Mouse (Mus musculus) lung, postnatal 10 days (tissue): Measurements from ENCODE around the gene Car9.
"Not testable (repeated sequence)": the region's sequence is repeated elsewhere in the genome, so short reads cannot be mapped to it uniquely, and the experiment has no call there.

Experiments
- DNase-seq: peaks from one replicate; pipeline ENCODE4 v3.0.0; 2021

The Car9 gene

DNA sequence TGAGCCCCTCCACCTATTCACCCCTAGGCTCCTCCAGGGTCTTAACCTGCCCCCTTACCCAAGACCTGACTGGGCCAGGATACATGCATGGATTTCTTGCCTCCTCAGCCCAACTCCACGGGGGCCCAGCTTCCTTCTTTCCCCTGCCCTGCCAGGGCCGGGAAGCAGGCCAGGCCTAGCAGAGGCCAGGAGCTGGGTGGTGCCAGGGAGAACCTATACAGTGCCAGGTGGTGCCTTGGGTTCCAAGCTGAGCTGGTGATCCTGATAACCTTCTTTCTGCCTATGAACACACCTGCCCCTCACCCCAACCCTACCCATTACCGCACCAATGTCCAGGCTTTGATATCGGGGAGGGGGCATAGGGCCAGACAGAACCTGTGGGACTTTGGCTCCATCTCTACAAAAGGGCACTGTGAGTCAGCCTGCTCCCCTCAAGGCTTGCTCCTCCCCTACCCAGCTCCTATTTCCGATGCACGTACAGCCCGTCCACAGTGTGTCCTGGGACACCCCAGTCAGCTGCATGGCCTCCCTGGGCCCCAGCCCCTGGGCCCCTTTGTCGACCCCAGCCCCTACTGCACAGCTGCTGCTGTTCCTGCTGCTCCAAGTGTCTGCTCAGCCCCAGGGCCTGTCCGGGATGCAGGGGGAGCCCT lies at the start of gene Car9:
Car9 (plus strand) TSS at position 431 of the 650 bp plus-strand sequence.
- no peak for DNase-seq

DNA sequence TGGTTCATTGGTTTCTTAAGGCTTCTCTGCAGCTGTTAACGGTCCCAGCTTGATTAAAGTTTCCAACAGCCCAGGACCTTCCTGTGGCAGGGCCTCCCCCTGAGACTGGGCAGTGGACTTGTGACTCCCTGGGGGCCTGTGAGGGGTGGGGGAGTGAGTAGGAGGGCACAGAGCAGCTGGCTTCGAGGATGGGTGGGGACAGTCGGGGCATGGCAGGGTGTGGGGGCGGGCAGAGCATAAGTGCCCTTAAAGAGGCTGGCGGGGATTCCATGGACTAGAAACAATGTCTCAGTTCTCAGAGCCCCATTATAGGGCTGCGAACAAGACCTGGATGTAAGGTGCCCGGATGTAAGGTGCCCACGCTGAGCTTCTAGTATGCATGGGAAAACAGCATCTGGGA lies 49.6 kb upstream of the Car9 start:
- no peak for DNase-seq

DNA sequence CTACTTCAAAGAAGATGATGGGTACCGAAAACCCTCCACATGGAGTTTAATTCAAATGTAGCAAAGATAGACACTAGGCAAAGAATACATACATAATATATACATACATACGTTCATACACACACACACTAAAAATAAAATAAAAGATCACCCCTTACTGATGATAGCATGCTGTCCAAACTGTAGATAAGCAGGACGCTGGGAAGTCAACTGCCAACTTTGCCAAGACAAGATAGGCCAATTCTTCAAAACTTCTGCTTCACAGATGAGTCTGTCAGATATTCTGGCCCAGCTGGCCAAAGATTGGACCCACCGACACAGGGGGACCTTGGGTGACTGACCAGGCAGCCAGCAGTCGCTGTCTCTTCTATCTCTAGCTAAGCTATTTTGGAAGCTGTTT lies 43.7 kb upstream of the Car9 start:
- no peak for DNase-seq

DNA sequence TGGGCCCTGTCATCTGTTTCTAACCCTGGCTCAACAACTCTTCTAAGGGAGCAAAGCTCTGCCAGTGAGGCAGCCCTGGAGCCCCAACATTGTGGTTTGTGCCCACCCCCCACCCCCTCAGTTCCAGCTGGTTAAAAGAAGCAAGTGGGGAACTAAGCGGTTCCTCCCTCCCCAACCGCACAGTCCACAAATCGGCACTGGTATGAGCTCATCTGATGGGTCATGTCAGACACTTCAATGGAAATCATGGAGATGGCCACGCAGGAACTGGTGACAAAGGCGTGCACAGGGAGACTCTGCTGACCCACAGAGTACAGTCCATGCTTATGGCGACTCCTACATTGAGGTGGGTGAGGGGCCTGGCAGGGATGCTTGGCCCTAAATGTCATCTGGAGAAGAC lies 40.8 kb upstream of the Car9 start:
- no peak for DNase-seq

DNA sequence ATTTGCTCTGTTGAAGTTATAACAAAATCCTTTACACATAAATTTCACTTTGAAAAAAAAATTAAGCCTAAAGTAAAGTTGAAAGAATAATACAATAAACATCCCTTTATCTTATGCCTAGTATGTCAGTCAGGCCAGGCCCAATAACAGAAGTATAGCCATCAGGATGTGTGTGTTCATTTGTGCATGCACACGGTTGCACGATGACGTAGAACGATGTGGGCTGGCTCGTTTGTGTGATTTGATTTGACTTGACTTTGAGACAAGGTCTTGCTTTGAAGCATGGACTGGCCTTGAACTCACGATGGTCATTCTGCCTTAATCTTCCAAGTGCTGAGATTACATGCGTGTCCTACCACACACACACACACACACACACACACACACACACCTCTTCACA lies 39.9 kb upstream of the Car9 start:
- no peak for DNase-seq

DNA sequence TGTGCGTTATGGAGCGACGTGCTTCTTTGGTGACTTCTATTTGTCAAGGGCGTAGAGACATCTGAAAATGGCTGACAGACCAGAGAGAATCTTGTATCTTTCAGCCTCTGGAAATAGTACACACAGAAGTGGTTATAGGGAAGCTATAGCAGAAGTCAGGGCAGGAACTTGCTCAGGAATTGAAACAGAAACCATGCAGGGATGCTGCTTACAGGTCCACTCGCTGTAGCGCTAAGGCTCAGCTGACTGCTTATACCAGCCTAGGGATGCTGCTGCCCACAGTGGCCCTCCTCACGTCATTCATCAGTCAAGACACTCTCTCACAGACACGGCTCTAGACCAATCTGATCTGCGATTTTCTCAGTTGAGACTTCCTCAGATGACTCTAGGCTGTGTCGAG lies 36.5 kb upstream of the Car9 start:
- DNase-seq: no peak

DNA sequence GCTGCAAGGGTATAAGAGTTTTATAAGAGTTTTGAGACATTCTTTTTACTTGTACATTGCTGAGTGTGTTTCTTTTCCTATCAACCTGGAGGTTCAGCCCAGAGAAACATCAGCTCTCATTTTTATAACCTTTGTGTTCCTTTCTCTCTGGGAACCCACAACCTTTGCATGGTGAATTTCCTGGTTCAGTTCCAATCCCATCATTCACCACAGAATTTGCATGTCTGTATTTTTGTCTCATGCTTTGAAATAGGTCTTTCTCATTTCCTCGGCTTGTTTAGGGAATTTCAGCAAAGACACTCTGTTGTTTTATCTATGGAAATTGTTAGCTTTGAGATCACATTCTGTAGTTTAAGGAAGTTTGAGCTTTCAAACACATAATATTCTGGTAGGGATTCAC lies 33.1 kb upstream of the Car9 start:
- DNase-seq: no peak

DNA sequence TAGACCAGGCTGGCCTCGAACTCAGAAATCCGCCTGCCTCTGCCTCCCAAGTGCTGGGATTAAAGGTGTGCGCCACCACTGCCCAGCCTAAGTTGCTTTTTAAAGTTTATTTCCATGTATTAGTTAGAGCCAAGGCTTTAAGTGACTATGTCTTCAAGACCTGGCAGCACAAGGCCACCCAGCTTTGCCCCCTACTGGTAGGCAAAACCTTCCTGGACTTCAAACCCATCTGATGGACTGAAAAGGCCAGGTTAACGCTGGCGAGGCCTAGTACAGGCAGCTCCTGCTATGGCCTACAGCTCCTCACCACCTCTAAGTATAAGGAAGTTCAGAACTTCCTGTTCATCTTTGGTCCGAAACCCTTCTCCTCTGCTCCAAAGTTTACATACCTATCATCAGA lies 30.2 kb upstream of the Car9 start:
- DNase-seq: no peak

DNA sequence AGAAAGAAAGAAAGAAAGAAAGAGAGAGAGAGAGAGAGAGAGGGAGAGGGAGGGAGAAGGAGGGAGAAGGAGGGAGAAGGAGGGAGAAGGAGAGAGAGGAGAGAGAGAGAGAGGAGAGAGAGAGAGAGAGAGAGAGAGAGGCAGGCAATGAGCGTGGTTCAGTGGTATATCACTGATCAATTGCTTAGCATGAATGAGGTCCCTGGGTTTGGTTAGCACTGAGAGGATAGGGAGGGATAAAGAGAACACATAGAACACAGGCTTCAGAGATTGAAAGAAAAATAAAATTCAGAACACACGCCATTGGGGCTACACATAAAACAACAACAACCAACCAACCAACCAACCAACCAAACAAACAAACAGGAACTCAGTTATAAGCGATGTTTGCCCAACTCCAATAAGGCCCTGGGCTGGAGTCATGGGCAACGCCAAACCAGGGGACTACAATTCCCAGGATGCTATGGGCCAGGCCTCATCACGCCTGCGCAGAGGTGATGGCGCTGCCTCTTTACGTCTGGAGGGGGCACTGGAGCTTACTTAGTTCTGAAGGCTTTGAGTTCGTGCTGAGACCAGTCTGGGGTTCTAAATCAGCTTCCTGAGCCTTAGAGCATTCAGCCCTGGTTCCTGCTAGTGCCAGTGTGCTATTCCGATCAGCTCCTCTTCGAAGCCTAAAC lies 28.8 kb upstream of the Car9 start:
- peak; percentile 94 for DNase-seq

DNA sequence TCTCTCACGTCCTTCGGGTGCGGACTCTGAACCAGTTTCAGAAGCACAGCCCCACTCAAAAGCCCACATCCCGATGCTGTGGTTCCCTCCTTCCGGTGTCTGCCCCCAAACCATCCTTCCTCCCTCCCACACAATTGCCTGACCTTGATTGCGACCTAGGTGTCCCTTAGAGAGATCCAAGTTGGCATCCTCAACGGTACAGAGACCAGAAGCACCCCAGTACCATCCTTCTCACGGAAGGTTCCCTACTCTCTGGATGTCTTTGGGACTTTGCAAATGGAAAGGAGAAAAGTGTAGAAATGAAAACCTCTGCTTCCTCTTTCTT lies 28.3 kb upstream of the Car9 start:
- no peak for DNase-seq

DNA sequence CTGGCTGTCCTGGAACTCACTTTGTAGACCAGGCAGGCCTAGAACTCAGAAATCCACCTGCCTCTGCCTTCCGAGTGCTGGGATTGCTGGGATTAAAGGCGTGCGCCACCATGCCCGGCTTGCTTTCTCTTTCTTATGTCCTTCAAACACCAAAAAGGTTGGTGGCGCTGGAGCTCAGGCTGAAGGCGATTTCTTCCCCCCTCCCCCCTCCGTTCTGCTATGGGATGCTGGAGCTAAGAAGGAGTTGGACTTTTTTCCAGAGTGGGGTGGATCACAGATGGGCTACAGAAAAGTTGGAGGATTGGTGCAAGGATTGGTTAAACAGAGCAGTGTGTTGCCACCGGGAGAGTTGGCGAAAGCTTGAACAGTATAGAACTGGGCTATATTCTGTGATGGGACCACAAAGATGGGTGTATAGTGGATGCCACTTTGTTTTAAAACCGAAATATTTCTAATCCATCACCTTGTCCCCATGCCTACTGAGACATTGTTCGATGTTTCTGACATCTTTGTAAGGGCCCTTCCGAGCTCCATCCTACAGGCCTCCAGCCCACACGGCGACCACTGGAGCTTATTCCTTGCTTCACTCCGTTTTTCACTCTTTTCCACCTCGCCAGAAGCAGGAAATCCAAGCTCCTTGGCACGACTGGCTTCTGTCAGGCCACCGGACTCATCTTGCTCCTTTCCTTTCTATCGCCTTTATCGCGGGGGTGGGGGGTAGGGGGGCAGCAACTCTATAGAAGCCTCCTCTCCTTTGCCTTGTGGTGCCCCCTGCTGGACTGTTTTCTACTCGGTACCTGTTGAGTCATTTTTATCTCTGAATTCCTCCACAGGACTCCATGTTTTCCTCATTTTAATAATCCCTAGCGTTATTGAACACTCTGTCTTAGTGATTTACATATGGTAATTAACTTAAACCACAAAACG lies 27.6 kb upstream of the Car9 start:
- DNase-seq: peak; percentile 89

DNA sequence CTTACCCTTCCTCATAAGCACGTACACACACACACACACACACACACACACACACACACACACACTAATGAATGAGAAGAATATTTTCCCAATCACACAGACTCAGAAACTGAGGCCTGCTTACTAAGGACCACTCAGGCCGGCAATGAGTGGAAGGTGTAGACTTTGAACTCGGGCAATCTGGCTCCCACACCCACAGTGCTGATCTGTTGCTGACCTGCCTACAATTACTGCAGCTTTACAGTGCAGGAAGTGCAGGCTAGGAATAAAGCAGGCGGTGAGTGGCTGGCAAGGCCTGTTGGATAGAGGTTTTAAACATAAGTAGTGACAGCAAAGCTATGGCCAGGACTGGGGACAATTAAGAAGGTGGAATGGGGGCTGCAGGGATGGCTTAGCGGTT lies 25.8 kb upstream of the Car9 start:
- DNase-seq: no peak

DNA sequence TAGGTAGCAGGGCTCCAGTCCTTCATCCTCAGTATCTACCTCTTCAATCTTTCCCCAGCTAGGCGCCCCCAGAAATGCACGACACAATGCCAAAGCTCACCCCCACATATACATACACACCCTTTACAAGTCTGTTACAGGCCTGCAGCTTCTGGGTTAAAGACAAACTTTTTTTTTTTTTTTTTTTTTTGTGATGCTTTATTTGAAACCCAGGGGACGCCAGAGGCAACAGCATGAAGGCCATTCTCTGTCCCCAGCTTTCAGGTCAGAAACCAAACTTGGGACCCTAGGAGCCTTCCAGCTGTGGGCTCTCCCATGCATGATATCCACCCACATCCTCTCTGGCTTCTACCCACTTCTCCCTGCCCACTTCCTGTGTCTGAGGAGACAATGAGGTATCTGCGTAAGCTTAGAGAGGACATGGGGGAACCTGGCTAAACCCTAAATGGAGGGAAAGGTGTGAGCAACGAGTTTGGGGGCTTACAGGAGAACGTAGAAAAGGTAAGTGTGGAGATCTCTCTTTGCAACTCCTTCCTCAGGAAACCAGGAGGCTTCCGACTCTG lies 24.8 kb upstream of the Car9 start:
- no peak for DNase-seq

DNA sequence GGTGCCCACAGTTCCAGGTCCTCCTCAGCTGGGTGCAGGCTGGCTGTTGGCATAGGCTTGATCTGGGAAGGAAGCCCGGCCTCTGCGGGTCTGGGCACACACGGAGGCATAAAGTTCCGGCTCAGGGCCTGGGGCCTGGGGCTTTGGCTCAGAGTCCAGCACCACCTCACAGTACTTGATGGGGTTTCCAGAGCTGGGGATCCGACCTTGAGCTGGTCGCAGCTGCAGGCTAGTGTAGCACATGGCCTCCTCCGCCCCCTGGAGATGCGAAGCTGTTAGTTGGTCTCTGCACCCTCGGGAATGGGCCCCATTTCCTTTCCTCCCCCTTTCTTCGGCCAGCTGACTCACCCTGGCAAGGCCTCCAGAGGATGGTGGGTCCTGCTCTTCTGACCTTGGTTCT lies 24.2 kb upstream of the Car9 start:
- DNase-seq: no peak

DNA sequence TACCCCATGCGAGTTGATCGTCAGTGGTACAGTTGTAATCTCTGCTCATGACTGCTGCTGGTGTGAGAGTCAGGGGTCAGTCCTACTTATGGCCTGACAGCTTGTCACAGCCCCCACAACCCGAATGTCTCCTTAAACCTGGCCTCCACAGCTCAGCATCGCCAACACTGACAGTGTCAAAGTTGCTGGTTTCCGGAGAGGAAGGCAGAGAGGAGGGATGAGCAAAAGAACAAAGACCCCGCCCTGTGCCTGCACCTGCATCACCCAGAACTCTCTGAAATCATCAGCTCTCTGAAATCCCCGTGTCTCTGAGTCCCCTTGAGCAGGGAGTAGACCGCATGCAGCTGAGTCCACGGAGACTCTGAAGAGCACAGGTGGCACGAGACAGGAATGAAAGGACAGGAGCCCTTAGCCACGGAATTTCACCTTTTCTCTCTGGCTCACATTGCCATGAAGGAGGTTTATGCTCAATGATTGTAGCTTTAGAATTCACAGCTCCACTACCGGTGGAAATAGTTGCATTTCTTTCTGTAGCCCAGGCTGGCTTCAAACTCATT lies 23.2 kb upstream of the Car9 start, which contains the start of gene Sit1:
Sit1 (minus strand) TSS at position 200 of the 557 bp plus-strand sequence.
- no peak for DNase-seq

DNA sequence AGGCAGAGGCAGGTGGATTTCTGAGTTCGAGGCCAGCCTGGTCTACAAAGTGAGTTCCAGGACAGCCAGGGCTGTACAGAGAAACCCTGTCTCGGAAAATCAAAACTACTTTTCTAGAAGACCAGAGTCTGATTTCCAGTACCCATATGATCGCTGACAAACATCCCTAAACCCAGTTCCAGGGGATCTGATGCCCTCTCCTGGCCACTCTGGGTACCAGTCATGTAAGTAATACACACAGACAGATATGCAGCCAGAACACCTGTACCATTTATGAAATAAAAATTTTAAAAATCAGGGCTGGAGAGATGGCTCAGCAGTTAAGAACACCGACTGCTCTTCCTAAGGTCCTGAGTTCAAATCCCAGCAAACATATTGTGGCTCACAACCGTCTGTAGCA lies 21.1 kb upstream of the Car9 start:
- DNase-seq: not testable (repeated sequence)

DNA sequence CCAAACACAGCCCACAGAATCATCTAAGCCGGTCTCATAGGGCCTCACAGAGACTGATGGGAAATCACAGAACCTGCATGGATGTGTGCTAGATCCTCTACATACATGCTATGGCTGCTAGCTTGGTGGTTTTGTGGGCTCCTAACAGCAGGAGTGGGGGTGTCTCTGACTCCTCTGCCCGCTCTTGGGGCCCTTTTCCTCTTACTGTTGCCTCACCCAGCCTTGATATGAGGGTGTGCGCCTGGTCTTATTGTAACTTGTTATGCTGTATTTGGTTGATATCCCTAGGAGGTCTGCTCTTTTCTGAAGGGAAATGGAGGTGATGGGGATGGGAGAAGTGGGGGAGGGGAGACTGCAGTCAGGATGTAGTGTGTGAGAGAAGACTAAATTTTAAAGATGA lies 17.2 kb upstream of the Car9 start:
- no peak for DNase-seq

DNA sequence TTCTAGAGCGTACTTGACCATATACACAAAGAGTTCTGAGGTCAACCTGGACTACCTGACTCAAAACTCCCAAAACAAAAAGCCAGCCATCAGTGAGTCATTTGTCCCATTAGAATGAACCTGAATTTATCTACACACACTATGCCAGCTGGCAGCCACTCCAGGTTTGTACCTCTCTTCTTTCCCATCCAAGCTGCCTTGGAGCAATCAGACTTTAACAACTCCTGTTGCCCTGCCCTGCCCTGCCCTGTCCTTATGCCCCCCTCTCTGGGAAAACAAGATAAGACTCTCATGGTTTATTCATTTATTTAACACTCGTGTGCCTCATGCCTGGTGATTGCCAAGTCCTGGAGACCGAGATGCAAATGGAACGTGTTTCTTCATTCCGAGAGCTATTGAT lies 16.0 kb upstream of the Car9 start:
- peak; percentile 63 for DNase-seq

DNA sequence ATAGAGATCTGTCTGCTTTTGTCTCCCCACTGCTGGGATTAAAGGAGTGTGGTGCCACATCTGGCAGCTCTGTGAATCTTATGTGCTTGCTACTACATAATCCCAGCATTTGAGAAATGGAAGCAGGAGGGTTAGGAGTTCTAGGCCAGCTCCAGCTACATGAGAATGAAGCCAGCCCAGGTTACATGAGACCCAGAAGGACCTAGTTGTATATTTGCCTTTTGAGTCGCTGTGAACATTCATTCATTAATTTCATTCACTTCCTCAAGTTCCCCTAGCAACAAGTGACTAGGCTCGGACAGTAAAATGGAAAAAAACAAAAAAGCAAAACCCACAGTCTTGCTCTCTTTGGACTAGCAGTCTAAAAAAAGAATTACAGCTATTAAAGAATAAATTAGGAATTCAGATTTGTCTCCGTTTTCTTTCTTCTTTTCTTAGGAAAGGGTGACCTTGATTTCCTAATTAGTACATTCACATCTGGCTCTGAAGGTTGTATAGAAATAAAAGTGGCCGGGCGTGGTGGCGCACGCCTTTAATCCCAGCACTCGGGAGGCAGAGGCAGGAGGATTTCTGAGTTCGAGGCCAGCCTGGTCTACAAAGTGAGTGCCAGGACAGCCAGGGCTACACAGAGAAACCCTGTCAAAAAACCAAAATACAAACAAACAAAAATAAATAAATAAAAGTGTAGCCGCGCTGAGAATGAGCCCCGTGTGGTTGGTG lies 14.5 kb upstream of the Car9 start:
- no peak for DNase-seq

DNA sequence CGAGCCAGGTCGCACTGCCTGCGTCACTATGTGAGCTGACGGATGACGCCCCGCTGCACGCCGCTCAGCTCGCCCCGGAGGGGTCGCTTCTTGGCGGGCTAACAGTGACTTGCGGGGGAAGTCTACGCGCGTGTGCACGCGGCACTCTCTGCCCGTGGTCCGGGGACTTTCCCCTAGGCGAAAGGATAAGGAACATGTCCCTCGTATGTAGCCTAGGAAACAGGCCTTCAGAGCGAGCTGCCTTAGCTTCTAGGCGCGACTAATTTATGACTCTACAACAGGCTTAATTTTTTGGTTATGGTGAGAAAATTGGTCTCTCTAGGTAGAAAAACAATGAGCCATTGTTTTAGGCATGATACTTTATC lies 14.0 kb upstream of the Car9 start, which contains the start of gene Ccdc107:
Ccdc107 (plus strand) TSS at position 80 of the 365 bp plus-strand sequence.
- DNase-seq: peak; percentile 93

DNA sequence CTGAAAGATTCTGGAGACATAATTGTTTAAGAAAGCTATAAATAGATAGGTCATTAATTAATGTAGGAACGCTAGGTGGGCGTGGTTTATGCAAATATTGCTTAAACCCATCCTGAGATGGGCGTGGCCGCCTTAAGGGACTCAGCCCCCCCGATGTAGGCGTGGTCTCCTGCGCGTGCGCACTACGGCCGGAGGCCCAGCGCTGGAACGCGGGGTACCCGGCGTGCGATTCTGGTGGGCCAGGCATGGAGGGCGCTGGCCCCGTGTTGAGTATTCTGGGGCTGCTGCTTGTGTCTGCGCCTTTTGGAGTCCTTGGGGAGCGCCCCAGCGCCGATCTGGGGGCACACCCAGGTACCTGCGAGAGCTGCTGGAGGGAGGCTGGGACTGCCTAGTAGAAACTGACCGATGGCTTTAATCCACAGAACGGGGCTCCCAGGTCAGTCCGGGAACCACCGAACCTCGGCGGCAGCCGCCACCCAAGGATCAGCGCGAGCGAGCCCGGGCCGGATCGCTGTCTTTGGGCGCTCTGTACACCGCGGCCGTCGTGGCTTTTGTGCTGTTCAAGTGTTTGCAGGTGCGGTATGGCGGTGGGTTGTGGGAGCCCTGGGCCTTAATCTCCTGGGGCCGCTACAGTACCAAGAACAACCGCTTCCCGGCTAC lies 13.4 kb upstream of the Car9 start:
- DNase-seq: peak; percentile 97

DNA sequence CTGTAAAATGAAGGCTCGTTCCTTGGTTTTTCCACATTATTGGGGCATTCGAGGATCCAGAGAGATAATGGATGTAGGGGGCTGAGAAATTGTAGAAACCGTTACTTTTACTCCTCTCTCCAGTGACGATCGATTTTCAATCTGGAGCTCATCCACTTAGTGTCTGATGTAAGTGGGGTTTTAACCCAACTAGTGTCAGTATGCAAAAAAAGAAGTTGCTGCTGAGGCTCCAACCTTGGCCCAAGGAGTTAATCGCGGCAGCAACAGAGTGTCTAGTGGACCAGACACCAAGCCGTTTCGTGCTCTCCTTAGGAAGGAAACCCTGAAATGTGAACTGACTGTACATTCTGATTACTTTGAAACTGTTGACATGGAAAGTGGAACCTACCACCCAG lies 12.9 kb upstream of the Car9 start:
- DNase-seq: no peak
